Mouse (Mus musculus) hindbrain, embryonic 16.5 days (tissue): ENCODE results near the gene Tmem60. TPM values are rescaled to one million over a fixed set of nuclear protein-coding genes. Genes with fewer than 3 reads are reported as not detected.
A peak's percentile ranks its signal among the peaks of the same experiment; 100 is the strongest.

Experiments
- ATAC-seq: fragments of 200-750 bp; cut with Nextera tagmentation; 2 replicates; pipeline ENCODE4 v1.8.0; 2017; ENCODE audit warnings: moderate TSS enrichment, moderate library complexity
- H3K27ac ChIP-seq: fragments of 300-500 bp; sonication (generic); 2 replicates; pipeline ENCODE4 v1.5.1; 2014; ENCODE audit warnings: low read depth, mild to moderate bottlenecking, control low read depth, low read length, moderate library complexity
- H3K27me3 ChIP-seq: fragments of 300-500 bp; sonication (generic); replicated peaks from 2 replicates; pipeline ENCODE4 v1.6.1; 2014; ENCODE audit warnings: low read length; ENCODE audit not compliant: control insufficient read depth, insufficient read depth
- H3K36me3 ChIP-seq: fragments of 300-500 bp; sonication (generic); 2 replicates; pipeline ENCODE4 v1.6.1; 2014; ENCODE audit warnings: mild to moderate bottlenecking, low read length, moderate library complexity, mixed read lengths; ENCODE audit not compliant: control insufficient read depth, insufficient read depth
- H3K4me1 ChIP-seq: fragments of 300-500 bp; sonication (generic); 2 replicates; pipeline ENCODE4 v1.6.1; 2014; ENCODE audit warnings: low read depth, low read length; ENCODE audit not compliant: control insufficient read depth, insufficient read depth
- H3K4me2 ChIP-seq: fragments of 300-500 bp; sonication (generic); 2 replicates; pipeline ENCODE4 v1.6.1; 2014; ENCODE audit warnings: mild to moderate bottlenecking, low read length, control low read depth, moderate library complexity
- H3K4me3 ChIP-seq: fragments of 300-500 bp; sonication (generic); 2 replicates; pipeline ENCODE4 v1.5.1; 2014; ENCODE audit warnings: mild to moderate bottlenecking, low read length, control low read depth, moderate library complexity
- H3K9ac ChIP-seq: fragments of 300-500 bp; sonication (generic); 2 replicates; pipeline ENCODE4 v1.6.1; 2014; ENCODE audit warnings: low read depth, mild to moderate bottlenecking, control low read depth, low read length, moderate library complexity
- H3K9me3 ChIP-seq: fragments of 300-500 bp; sonication (generic); 2 replicates; pipeline ENCODE4 v1.6.1; 2014; ENCODE audit warnings: mild to moderate bottlenecking, low read length, moderate library complexity; ENCODE audit not compliant: control insufficient read depth
- WGBS: fragments of 180-500 bp; shearing (Covaris S2); extraction: QIAGEN DNeasy Blood & Tissue Kit; methylation state at CpG from one replicate; pipeline ENCODE4 v1.1.7; 2014; 5-methylcytosine and 5-hydroxymethylcytosine counted together
- polyA plus RNA-seq: library from polyadenylated mRNA; unstranded; fragments of >200 nt; fragmentation: Nextera tagmentation; extraction: Ambion mirVana; gene quantifications from 2 replicates; pipeline ENCODE4 v1.2.1, GENCODE M21; 2015

The Tmem60 gene
- polyA plus RNA-seq, 1 experiment from 2014 or later = 70.5 TPM

- Histone ChIP-seq H3K4me3 (no peak overlapping the region), H3K36me3 (peaks cover 5% of the 10 kb centered on the region), H3K4me1 (no peaks in the 10 kb centered on the region), H3K4me2 (no peak overlapping the region), H3K9ac (no peak overlapping the region), H3K27me3 (no peaks in the 10 kb centered on the region), H3K9me3 (no peaks in the 10 kb centered on the region), H3K27ac (no peak overlapping the region)
- 98% methylated on average over 2 of the region's 2 CpGs for WGBS
- ATAC-seq = no peak
Observed at GRCm38 (mm10) chr5:20897446-20898167, 15.6 kb downstream of the Tmem60 start.

DNA sequence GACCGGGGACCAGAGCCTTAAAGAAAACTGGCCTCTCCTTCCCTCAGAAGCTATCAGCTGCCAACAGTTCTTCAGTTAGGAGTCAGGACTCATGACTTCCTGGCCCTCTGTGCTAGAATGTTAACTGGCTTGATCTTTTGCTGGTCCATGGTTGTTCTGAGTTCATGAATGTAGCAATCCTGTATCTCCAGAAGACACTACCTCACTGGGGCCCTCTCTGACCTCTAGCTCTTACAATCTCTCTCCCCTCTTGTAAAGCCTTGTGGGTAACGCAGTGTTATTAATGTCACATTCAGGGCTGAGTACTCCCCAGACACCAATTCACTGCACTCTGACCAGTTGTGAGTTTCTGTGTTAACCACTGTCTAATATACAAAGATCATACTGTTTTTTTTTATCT lies 22.7 kb downstream of the Tmem60 start:
- no peak overlapping the region for H3K4me3 ChIP-seq
- no peak overlapping the region for H3K27ac ChIP-seq
- no peaks in the 10 kb centered on the region for H3K27me3 ChIP-seq
- 79% methylated on average over 2 of the region's 2 CpGs for WGBS
- H3K4me2 ChIP-seq = no peak overlapping the region
- no peak overlapping the region for H3K9ac ChIP-seq
- no peaks in the 10 kb centered on the region; the same call in 1 of the 2 replicates for H3K36me3 ChIP-seq
- no peaks in the 10 kb centered on the region for H3K4me1 ChIP-seq
- ATAC-seq = no peak
- no peaks in the 10 kb centered on the region for H3K9me3 ChIP-seq

DNA sequence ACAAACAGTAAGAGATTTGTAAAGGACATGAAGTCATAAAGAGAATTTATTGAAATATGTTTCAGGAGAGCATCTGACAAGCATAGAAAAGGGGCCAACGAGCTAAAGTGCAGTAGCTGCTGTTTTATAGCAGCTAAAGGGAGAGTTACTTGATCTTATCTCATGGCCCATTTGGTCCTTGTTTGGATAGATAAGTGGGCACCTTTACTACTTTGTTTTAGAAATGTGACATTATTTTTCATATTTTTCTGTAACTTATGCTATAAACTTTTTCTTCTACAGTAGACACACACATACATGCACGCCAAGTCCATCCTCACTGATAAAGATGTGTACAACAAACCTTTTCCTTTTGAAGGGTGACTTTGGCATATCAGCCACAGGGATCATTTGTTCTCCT lies 23.4 kb downstream of the Tmem60 start:
- 98% methylated on average over 2 of the region's 2 CpGs for WGBS
- H3K36me3 ChIP-seq = no peaks in the 10 kb centered on the region; the same call in 1 of the 2 replicates
- no peaks in the 10 kb centered on the region for H3K4me1 ChIP-seq
- H3K9ac ChIP-seq = no peak overlapping the region
- H3K27me3 ChIP-seq = no peaks in the 10 kb centered on the region
- ATAC-seq = no peak
- no peaks in the 10 kb centered on the region for H3K9me3 ChIP-seq
- H3K4me2 ChIP-seq = no peak overlapping the region
- H3K27ac ChIP-seq = no peak overlapping the region
- no peak overlapping the region for H3K4me3 ChIP-seq

- ATAC-seq = no peak
- WGBS = 95% methylated on average over 7 of the region's 7 CpGs
- no peak overlapping the region for H3K27ac ChIP-seq
- H3K36me3 ChIP-seq = no peaks in the 10 kb centered on the region
- H3K27me3 ChIP-seq = no peaks in the 10 kb centered on the region
- no peak overlapping the region for H3K4me2 ChIP-seq
- no peak overlapping the region for H3K9ac ChIP-seq
- no peaks in the 10 kb centered on the region for H3K9me3 ChIP-seq
- no peak overlapping the region for H3K4me3 ChIP-seq
- H3K4me1 ChIP-seq = no peaks in the 10 kb centered on the region
Observed at GRCm38 (mm10) chr5:20906191-20906590, 24.2 kb downstream of the Tmem60 start.

GRCm38 (mm10) chr5:20911741-20912140 lies 29.8 kb downstream of the Tmem60 start:
- Histone ChIP-seq H3K4me3 (no peak overlapping the region), H3K9ac (no peak overlapping the region), H3K27me3 (no peaks in the 10 kb centered on the region), H3K27ac (no peak overlapping the region), H3K4me2 (no peak overlapping the region), H3K36me3 (no peaks in the 10 kb centered on the region), H3K4me1 (no peaks in the 10 kb centered on the region), H3K9me3 (no peaks in the 10 kb centered on the region)
- no peak for ATAC-seq
- 92% methylated on average over 2 of the region's 2 CpGs for WGBS

- peak; percentile 64 for ATAC-seq
- H3K4me1 ChIP-seq = no peaks in the 10 kb centered on the region
- no peak overlapping the region for H3K4me2 ChIP-seq
- WGBS = 70% methylated on average over 11 of the region's 11 CpGs
- H3K4me3 ChIP-seq = no peak overlapping the region
- H3K9me3 ChIP-seq = no peaks in the 10 kb centered on the region
- H3K27ac ChIP-seq = no peak overlapping the region
- H3K36me3 ChIP-seq = no peaks in the 10 kb centered on the region
- H3K27me3 ChIP-seq = no peaks in the 10 kb centered on the region
- H3K9ac ChIP-seq = no peak overlapping the region
Observed at GRCm38 (mm10) chr5:20913372-20914275, 31.6 kb downstream of the Tmem60 start.

GRCm38 (mm10) chr5:20918967-20919366 lies 37.0 kb downstream of the Tmem60 start:
- Histone ChIP-seq H3K9me3 (no peaks in the 10 kb centered on the region), H3K36me3 (no peaks in the 10 kb centered on the region), H3K27ac (no peak overlapping the region), H3K27me3 (no peaks in the 10 kb centered on the region), H3K9ac (no peak overlapping the region), H3K4me2 (no peak overlapping the region), H3K4me3 (no peak overlapping the region), H3K4me1 (no peaks in the 10 kb centered on the region)
- no peak for ATAC-seq
- 98% methylated on average over 4 of the region's 4 CpGs for WGBS

DNA sequence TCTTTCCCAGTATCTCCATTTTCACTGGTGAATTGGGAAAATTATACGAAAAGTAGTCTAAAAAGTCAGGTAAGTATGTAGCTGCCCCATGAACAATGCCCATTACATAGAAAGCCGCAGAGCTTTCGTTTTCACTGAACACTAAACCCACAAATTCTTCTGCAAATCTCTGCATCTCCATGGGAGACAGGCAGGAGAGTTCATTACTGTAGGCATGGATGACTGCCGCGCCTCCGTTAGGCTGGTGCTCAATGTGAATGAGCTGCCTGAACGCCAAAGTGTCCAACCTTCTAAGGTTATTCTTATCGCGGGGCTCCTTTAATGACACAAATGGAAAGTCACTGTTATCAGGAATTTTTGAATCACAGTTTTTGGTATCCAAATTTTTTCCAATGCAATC lies 37.6 kb downstream of the Tmem60 start:
- no peak for ATAC-seq
- 55% methylated on average over 9 of the region's 9 CpGs for WGBS

GRCm38 (mm10) chr5:20924608-20925007 lies 42.6 kb downstream of the Tmem60 start:
- 68% methylated on average over 3 of the region's 3 CpGs for WGBS
- no peak for ATAC-seq

More for the DNA sequence above, 37.6 kb downstream of the Tmem60 start:
- Histone ChIP-seq H3K4me3 (no peak overlapping the region), H3K4me1 (no peaks in the 10 kb centered on the region), H3K27me3 (no peaks in the 10 kb centered on the region), H3K27ac (no peak overlapping the region), H3K36me3 (no peaks in the 10 kb centered on the region), H3K9me3 (no peaks in the 10 kb centered on the region), H3K9ac (no peak overlapping the region), H3K4me2 (no peak overlapping the region)

More at GRCm38 (mm10) chr5:20924608-20925007, 42.6 kb downstream of the Tmem60 start:
- H3K9ac ChIP-seq = no peak overlapping the region
- H3K4me2 ChIP-seq = no peak overlapping the region
- H3K4me3 ChIP-seq = no peak overlapping the region
- H3K36me3 ChIP-seq = no peaks in the 10 kb centered on the region
- H3K27ac ChIP-seq = no peak overlapping the region
- no peaks in the 10 kb centered on the region for H3K27me3 ChIP-seq
- no peaks in the 10 kb centered on the region for H3K4me1 ChIP-seq
- no peaks in the 10 kb centered on the region for H3K9me3 ChIP-seq
